Mouse (Mus musculus): Measurements from ENCODE around the gene Vps35l.

DNA sequence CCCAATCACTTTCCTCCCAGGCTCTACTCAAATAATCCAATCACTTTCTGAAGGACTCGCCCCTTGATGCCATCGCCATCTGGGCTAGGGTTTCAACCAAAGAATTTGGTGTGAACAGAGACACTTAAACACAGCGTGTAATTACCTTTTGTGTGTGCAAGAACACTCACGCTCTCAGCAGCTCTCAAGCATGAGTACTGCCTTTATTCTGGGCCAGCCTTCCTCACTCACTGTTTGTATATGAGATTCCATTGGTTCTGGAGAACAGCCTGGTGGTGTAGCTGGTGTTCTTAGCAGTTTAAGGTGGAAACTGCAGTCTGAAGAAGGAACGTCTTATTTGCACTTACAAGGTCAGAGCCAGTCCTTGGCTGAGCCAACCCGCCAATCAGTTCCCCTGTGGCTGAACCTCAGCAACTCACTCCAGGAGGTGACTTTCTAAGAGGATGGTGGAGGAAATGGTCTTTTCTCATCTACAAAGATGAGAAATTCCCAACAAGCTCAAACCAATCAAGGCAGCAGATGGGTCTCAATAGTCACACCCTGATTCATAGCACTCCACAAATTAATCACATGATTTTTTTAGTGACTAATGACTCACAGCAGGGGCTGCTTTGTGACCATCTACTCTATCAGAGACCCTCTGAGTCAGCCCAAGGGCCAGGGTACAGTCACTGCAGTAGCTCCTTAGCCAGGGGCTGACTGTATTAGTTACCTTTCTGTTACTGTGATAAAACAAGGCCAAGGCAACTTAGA lies 147.5 kb downstream of the Vps35l start:
- TF ChIP-seq CTCF (IDR thresholded peaks at IDR 0.05; ENCODE audit: low read depth, low read length) (no peak), POLR2AphosphoS5 (IDR thresholded peaks at IDR 0.05; ENCODE audit: insufficient replicate concordance, low read depth, low read length) (no peak)

Measured in G1E (cell line).